Mouse (Mus musculus) MEL (cell line): ENCODE data around the gene Ctps. TPM values are rescaled to one million over a fixed set of nuclear protein-coding genes. Genes with fewer than 3 reads are reported as not detected.

ENCODE experiments used
- DNase-seq: peaks from one replicate; pipeline ENCODE4 v3.0.0; 2011; ENCODE audit warnings: low read depth, low spot score
- H3K27ac ChIP-seq: 2 replicates; pipeline ENCODE4 v1.5.1; 2012; ENCODE audit warnings: low read depth, mild to moderate bottlenecking, control low read depth, low read length, moderate library complexity; ENCODE audit not compliant: control insufficient read depth
- H3K27me3 ChIP-seq, 2 experiments: fragments of 150-350 bp in 1 of 2; sonication (generic) in 1 of 2; 2 replicates each; pipeline ENCODE4 v1.6.1; 2012; ENCODE audit warnings: low read length in 2 of 2, mild to moderate bottlenecking in 2 of 2, improper control_type of control experiment in 1 of 2, moderate library complexity in 1 of 2; ENCODE audit not compliant: insufficient read depth in 2 of 2, control insufficient read depth in 1 of 2
- H3K36me3 ChIP-seq, 2 experiments: 2 replicates each; pipeline ENCODE4 v1.6.1; 2012 to 2014; ENCODE audit warnings: low read length in 2 of 2, improper control_type of control experiment in 1 of 2, inconsistent platforms in 1 of 2, mild to moderate bottlenecking in 1 of 2; ENCODE audit not compliant: insufficient read depth in 2 of 2, control insufficient read depth in 1 of 2
- H3K4me1 ChIP-seq, 2 experiments: fragments of 150-350 bp in 1 of 2; sonication (generic) in 1 of 2; 2 replicates each; pipeline ENCODE4 v1.6.1; 2012; ENCODE audit warnings: low read length in 2 of 2, improper control_type of control experiment in 1 of 2, mild to moderate bottlenecking in 1 of 2; ENCODE audit not compliant: insufficient read depth in 2 of 2, control insufficient read depth in 1 of 2
- H3K4me3 ChIP-seq, 2 experiments: fragments of 150-350 bp in 1 of 2; sonication (generic) in 1 of 2; 2 replicates each; pipeline ENCODE4 v1.5.1; 2012; ENCODE audit warnings: low read depth in 2 of 2, low read length in 2 of 2, mild to moderate bottlenecking in 2 of 2, moderate library complexity in 2 of 2, control low read depth in 1 of 2, improper control_type of control experiment in 1 of 2; ENCODE audit not compliant: control insufficient read depth in 1 of 2, insufficient read depth in 1 of 2
- H3K79me2 ChIP-seq: 2 replicates; pipeline ENCODE4 v1.6.1; 2012; ENCODE audit warnings: mild to moderate bottlenecking, low read length, moderate library complexity; ENCODE audit not compliant: control insufficient read depth, poor library complexity, insufficient read depth
- H3K9ac ChIP-seq: 2 replicates; pipeline ENCODE4 v1.6.1; 2012; ENCODE audit warnings: low read depth, mild to moderate bottlenecking, control low read depth, low read length, moderate library complexity; ENCODE audit not compliant: control insufficient read depth, poor library complexity, severe bottlenecking
- H3K9me3 ChIP-seq: fragments of 150-350 bp; sonication (generic); replicated peaks from 2 replicates; pipeline ENCODE4 v1.6.1; 2012; ENCODE audit warnings: mild to moderate bottlenecking, low read length, improper control_type of control experiment, moderate library complexity; ENCODE audit not compliant: insufficient read depth
- BHLHE40 ChIP-seq: IDR thresholded peaks from 2 replicates; pipeline ENCODE4 v1.6.1; 2012; ENCODE audit warnings: low read depth, mild to moderate bottlenecking, inconsistent platforms, low read length, improper control_type of control experiment, borderline replicate concordance
- CHD1 ChIP-seq: IDR thresholded peaks from 2 replicates; pipeline ENCODE4 v1.6.1; 2012; ENCODE audit warnings: low read depth, mild to moderate bottlenecking, inconsistent platforms, low read length, improper control_type of control experiment
- CHD2 ChIP-seq: IDR thresholded peaks from 2 replicates; pipeline ENCODE4 v1.6.1; 2011; ENCODE audit warnings: low read length, improper control_type of control experiment
- CTCF ChIP-seq, 3 experiments: IDR thresholded peaks in 2 of 3; conservative IDR thresholded peaks in 1 of 3; 2 replicates each; pipeline ENCODE4 v1.5.1; 2011 to 2012; ENCODE audit warnings: low read length in 3 of 3, low read depth in 2 of 3, mild to moderate bottlenecking in 2 of 3, improper control_type of control experiment in 1 of 3, inconsistent platforms in 1 of 3, mixed read lengths in 1 of 3, moderate library complexity in 1 of 3; ENCODE audit not compliant: control insufficient read depth in 1 of 3, insufficient read depth in 1 of 3, poor library complexity in 1 of 3, severe bottlenecking in 1 of 3
- ELF1 ChIP-seq: IDR thresholded peaks from 2 replicates; pipeline ENCODE4 v1.6.1; 2014; ENCODE audit warnings: low read depth, mild to moderate bottlenecking, inconsistent platforms, low read length, improper control_type of control experiment, moderate library complexity
- EP300 ChIP-seq, 2 experiments: IDR thresholded peaks; 2 replicates each; pipeline ENCODE4 v1.6.1; 2011; ENCODE audit warnings: improper control_type of control experiment in 2 of 2, low read length in 2 of 2, low read depth in 1 of 2, mild to moderate bottlenecking in 1 of 2
- ETS1 ChIP-seq: IDR thresholded peaks from 2 replicates; pipeline ENCODE4 v1.6.1; 2012; ENCODE audit warnings: low read depth, mild to moderate bottlenecking, inconsistent platforms, low read length, improper control_type of control experiment, moderate library complexity
- GABPA ChIP-seq: IDR thresholded peaks from 2 replicates; pipeline ENCODE4 v1.6.1; 2012; ENCODE audit warnings: low read depth, mild to moderate bottlenecking, inconsistent platforms, low read length, improper control_type of control experiment, moderate library complexity
- GATA1 ChIP-seq: IDR thresholded peaks from 2 replicates; pipeline ENCODE4 v1.6.1; 2011; ENCODE audit warnings: low read depth, low read length, improper control_type of control experiment
- JUND ChIP-seq: IDR thresholded peaks from 2 replicates; pipeline ENCODE4 v1.6.1; 2011; ENCODE audit warnings: low read depth, mild to moderate bottlenecking, improper control_type of control experiment, low read length
- KAT2A ChIP-seq: conservative IDR thresholded peaks from 2 replicates; pipeline ENCODE4 v1.6.1; 2012; ENCODE audit warnings: low read depth, low read length, improper control_type of control experiment, inconsistent platforms
- MAFK ChIP-seq: IDR thresholded peaks from 2 replicates; pipeline ENCODE4 v1.6.1; 2011; ENCODE audit warnings: low read depth, mild to moderate bottlenecking, low read length, improper control_type of control experiment, borderline replicate concordance
- MEF2A ChIP-seq: IDR thresholded peaks from 2 replicates; pipeline ENCODE4 v1.6.1; 2014; ENCODE audit warnings: low read depth, mild to moderate bottlenecking, inconsistent platforms, low read length, improper control_type of control experiment; ENCODE audit not compliant: poor library complexity, insufficient replicate concordance, severe bottlenecking; ENCODE audit errors: extremely low read depth
- NELFE ChIP-seq: IDR thresholded peaks from 2 replicates; pipeline ENCODE4 v1.6.1; 2011; ENCODE audit warnings: low read depth, low read length, improper control_type of control experiment
- NRF1 ChIP-seq: IDR thresholded peaks from 2 replicates; pipeline ENCODE4 v1.6.1; 2014; ENCODE audit warnings: low read depth, mild to moderate bottlenecking, inconsistent platforms, low read length, improper control_type of control experiment, moderate library complexity; ENCODE audit not compliant: poor library complexity, insufficient read depth, severe bottlenecking
- POLR2A ChIP-seq, 2 experiments: IDR thresholded peaks; 2 replicates each; pipeline ENCODE4 v1.6.1; 2011 to 2012; ENCODE audit warnings: low read length in 2 of 2, mild to moderate bottlenecking in 2 of 2, control low read depth in 1 of 2, improper control_type of control experiment in 1 of 2, low read depth in 1 of 2, moderate library complexity in 1 of 2; ENCODE audit not compliant: control insufficient read depth in 1 of 2, insufficient read depth in 1 of 2, poor library complexity in 1 of 2
- POLR2AphosphoS2 ChIP-seq: IDR thresholded peaks from 2 replicates; pipeline ENCODE4 v1.6.1; 2011; ENCODE audit warnings: low read length, improper control_type of control experiment
- RCOR1 ChIP-seq: IDR thresholded peaks from 2 replicates; pipeline ENCODE4 v1.6.1; 2012; ENCODE audit warnings: low read depth, mild to moderate bottlenecking, inconsistent platforms, low read length, improper control_type of control experiment
- SMC3 ChIP-seq: IDR thresholded peaks from 2 replicates; pipeline ENCODE4 v1.6.1; 2011; ENCODE audit warnings: low read depth, low read length, improper control_type of control experiment
- TBP ChIP-seq: IDR thresholded peaks from 2 replicates; pipeline ENCODE4 v1.8.0; 2011; ENCODE audit warnings: low read depth, low read length, improper control_type of control experiment
- TCF12 ChIP-seq: IDR thresholded peaks from 2 replicates; pipeline ENCODE4 v1.6.1; 2014; ENCODE audit warnings: low read depth, mild to moderate bottlenecking, inconsistent platforms, low read length, improper control_type of control experiment, moderate library complexity
- UBTF ChIP-seq: IDR thresholded peaks from 2 replicates; pipeline ENCODE4 v1.6.1; 2012; ENCODE audit warnings: low read depth, mild to moderate bottlenecking, inconsistent platforms, low read length, improper control_type of control experiment, moderate library complexity, borderline replicate concordance; ENCODE audit not compliant: insufficient read depth
- USF1 ChIP-seq: IDR thresholded peaks from 2 replicates; pipeline ENCODE4 v1.6.1; 2014; ENCODE audit warnings: low read depth, mild to moderate bottlenecking, inconsistent platforms, low read length, improper control_type of control experiment, moderate library complexity
- ZC3H11A ChIP-seq: IDR thresholded peaks from 2 replicates; pipeline ENCODE4 v1.6.1; 2012; ENCODE audit warnings: low read depth, mild to moderate bottlenecking, inconsistent platforms, low read length, improper control_type of control experiment
- ZNF384 ChIP-seq: IDR thresholded peaks from 2 replicates; pipeline ENCODE4 v1.6.1; 2012; ENCODE audit warnings: low read depth, mild to moderate bottlenecking, inconsistent platforms, low read length, improper control_type of control experiment
- polyA plus RNA-seq, 2 experiments: library from polyadenylated mRNA; stranded (reverse) in 1 of 2; unstranded in 1 of 2; fragments of >175 nt in 1 of 2; fragments of >200 nt in 1 of 2; gene quantifications; 2 replicates each; pipeline versions ENCODE4 v1.2.1 to v1.2.4; 2012; ENCODE audit warnings: low replicate concordance in 2 of 2, low read depth in 1 of 2; ENCODE audit not compliant: insufficient read length in 2 of 2, insufficient read depth in 1 of 2, missing spikeins in 1 of 2
- total RNA-seq: library from RNA; depleted of rRNA; stranded (reverse); fragments of 300-350 nt; gene quantifications from 2 replicates; pipeline ENCODE4 v1.2.3, GENCODE M21; 2012

Ctps gene
- total and polyA plus RNA-seq, 3 experiments: 81.2 to 82.2 TPM; not detected in 1

DNA sequence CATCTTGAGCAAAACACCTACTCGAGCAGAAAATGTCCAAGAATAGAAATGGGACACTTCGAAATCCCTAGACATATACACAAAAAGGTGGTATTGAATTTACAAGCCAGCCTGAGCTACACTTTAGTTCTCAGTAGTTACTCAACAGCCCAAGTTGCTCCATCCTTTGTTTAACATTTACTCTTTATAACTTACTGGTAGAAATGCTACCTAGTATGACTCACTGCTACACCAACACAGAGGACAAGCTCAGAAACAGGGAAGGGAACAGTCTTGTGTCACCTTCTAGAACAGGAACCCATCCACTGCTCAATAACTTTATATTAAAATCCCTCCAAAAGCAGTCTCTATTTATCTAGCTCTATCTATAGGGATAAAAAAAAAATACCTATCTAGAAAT, 4.3 kb downstream of the Ctps start:
- Histone ChIP-seq H3K27me3 (no peaks in the 10 kb centered on the region), H3K4me1 (peaks cover 7 to 14% of the 10 kb centered on the region in 2 experiments; a peak in 3 of 4 replicates), H3K27ac (no peak overlapping the region), H3K79me2 (peaks cover 41% of the 10 kb centered on the region), H3K4me3 (no peak overlapping the region), H3K9me3 (no peaks in the 10 kb centered on the region), H3K36me3 (peaks cover 18 to 24% of the 10 kb centered on the region in 2 experiments), H3K9ac (no peak overlapping the region)
- no peak for TF ChIP-seq USF1
- no peak for TF ChIP-seq ZNF384
- TF ChIP-seq ZC3H11A: no peak
- TF ChIP-seq JUND: no peak
- no peak for DNase-seq

DNA sequence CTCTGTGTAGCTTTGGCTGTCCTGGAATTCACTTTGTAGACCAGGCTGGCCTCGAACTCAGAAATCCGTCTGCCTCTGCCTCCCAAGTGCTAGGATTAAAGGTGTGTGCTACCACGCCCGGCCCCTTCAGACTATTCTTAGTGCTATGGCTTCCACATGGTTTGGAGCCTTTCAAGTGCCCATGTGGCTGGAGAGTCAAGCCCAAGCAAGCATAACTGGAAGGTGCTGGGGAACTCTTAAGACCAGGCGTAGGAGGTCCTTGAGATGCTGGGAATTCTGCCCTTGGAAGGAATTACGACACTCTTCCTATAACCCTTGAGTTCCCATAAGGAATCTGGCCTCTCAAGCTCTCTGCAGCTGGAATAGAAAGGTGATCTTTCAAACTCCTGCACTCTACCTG, 13.5 kb downstream of the Ctps start:
- no peak overlapping the region for H3K27ac ChIP-seq
- H3K36me3 ChIP-seq: peaks cover 0 to 49% of the 10 kb centered on the region in 2 experiments; a peak in 2 of 4 replicates
- no peaks in the 10 kb centered on the region for H3K4me1 ChIP-seq
- H3K4me3 ChIP-seq: no peak overlapping the region
- H3K9ac ChIP-seq: no peak overlapping the region
- H3K9me3 ChIP-seq: no peaks in the 10 kb centered on the region
- H3K79me2 ChIP-seq: no peaks in the 10 kb centered on the region
- TF ChIP-seq POLR2A (IDR thresholded peaks at IDR 0.05; ENCODE audit: control insufficient read depth in 1 of 2, insufficient read depth in 1 of 2, low read depth in 1 of 2, low read length in 2 of 2, poor library complexity in 1 of 2): no peak
- no peak for TF ChIP-seq BHLHE40
- no peak for TF ChIP-seq POLR2AphosphoS2
- no peak for TF ChIP-seq EP300 (IDR thresholded peaks at IDR 0.05; ENCODE audit: low read depth in 1 of 2, low read length in 2 of 2)
- TF ChIP-seq GABPA: no peak
- no peak for TF ChIP-seq MEF2A
- TF ChIP-seq USF1: no peak
- no peak for TF ChIP-seq ELF1
- no peak for TF ChIP-seq CTCF (IDR thresholded peaks at IDR 0.05 in 2 of 3, conservative IDR thresholded peaks at IDR 0.05 in 1 of 3; ENCODE audit: control insufficient read depth in 1 of 3, insufficient read depth in 1 of 3, low read depth in 2 of 3, low read length in 3 of 3, poor library complexity in 1 of 3, severe bottlenecking in 1 of 3)
- no peak for TF ChIP-seq KAT2A
- TF ChIP-seq MAFK: no peak
- no peaks in the 10 kb centered on the region for H3K27me3 ChIP-seq
- DNase-seq: no peak

DNA sequence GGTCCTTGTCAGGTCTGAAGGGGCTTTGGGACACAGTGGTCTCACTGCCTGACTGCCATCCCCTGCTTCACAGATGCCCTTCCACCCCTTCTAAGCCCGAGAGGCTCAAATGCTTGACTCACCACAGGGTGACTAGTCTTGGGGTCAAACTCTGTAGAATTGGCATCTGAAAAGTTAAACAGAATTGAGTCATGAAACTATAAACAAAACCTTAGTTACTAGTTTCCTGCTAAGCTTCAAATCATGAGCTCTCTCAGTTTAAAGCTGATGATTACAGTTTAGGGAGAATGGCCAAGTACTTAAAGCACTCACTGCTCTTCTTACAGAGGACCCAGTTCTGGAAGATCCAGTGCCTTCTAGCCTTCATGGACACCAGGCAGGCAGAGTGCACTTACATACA, 25.2 kb downstream of the Ctps start:
- no peak overlapping the region for H3K9ac ChIP-seq
- no peak overlapping the region for H3K27ac ChIP-seq
- no peaks in the 10 kb centered on the region for H3K27me3 ChIP-seq
- no peaks in the 10 kb centered on the region for H3K79me2 ChIP-seq
- DNase-seq: no peak
- no peaks in the 10 kb centered on the region for H3K9me3 ChIP-seq
- H3K4me1 ChIP-seq: no peaks in the 10 kb centered on the region
- H3K36me3 ChIP-seq: peaks cover 0 to 15% of the 10 kb centered on the region in 2 experiments; a peak in 2 of 4 replicates
- no peak overlapping the region for H3K4me3 ChIP-seq
- no peak for TF ChIP-seq TCF12
- TF ChIP-seq RCOR1: no peak
- no peak for TF ChIP-seq USF1
- no peak for TF ChIP-seq GATA1
- TF ChIP-seq JUND: no peak
- no peak for TF ChIP-seq KAT2A
- no peak for TF ChIP-seq CTCF (IDR thresholded peaks at IDR 0.05 in 2 of 3, conservative IDR thresholded peaks at IDR 0.05 in 1 of 3; ENCODE audit: control insufficient read depth in 1 of 3, insufficient read depth in 1 of 3, low read depth in 2 of 3, low read length in 3 of 3, poor library complexity in 1 of 3, severe bottlenecking in 1 of 3)
- TF ChIP-seq ETS1: no peak
- TF ChIP-seq POLR2AphosphoS2: no peak
- no peak for TF ChIP-seq EP300 (IDR thresholded peaks at IDR 0.05; ENCODE audit: low read depth in 1 of 2, low read length in 2 of 2)
- TF ChIP-seq TBP: no peak
- no peak for TF ChIP-seq CHD1
- TF ChIP-seq CHD2: no peak
- TF ChIP-seq UBTF: no peak
- no peak for TF ChIP-seq MEF2A
- TF ChIP-seq SMC3: no peak
- TF ChIP-seq NELFE: no peak
- TF ChIP-seq NRF1: no peak
